ENCODE assay signal across 23 mouse cellular contexts in genomic region chr15:64618471-64618870, GRCm38 (mm10).
DNase-seq lines count a peak whose midpoint lies in the region; ATAC-seq and TF ChIP-seq lines count a peak whose summit lies in the region.
"Had no signal": no experiment of that assay in that cellular context is flagged by ENCODE, and none has a peak within 500 bp of the region (broad histone marks: within the 10 kb centered on the region; RNA-seq: fewer than 3 reads in every experiment).

No protein-coding gene starts in this region.

- no peaks in the 10 kb centered on the region for H3K27me3 ChIP-seq in heart, postnatal 0 days (ENCODE audit: control insufficient read depth, insufficient read depth, low read length)
- no peaks in the 10 kb centered on the region for H3K27me3 ChIP-seq in forebrain, embryonic 13.5 days
- H3K27me3 ChIP-seq: embryonic facial prominence, embryonic 13.5 days; forebrain, embryonic 12.5 days; heart, embryonic 15.5 days; hindbrain, embryonic 15.5 days; Patski had no signal

- H3K36me3 ChIP-seq in heart, postnatal 0 days (replicated peaks; ENCODE audit: control insufficient read depth, insufficient read depth, low read length) = no peaks in the 10 kb centered on the region
- no peaks in the 10 kb centered on the region for H3K36me3 ChIP-seq in forebrain, embryonic 13.5 days (ENCODE audit: poor library complexity, severe bottlenecking)
- H3K36me3 ChIP-seq: embryonic facial prominence, embryonic 13.5 days; forebrain, embryonic 12.5 days; G1E; heart, embryonic 15.5 days; hindbrain, embryonic 15.5 days had no signal

- H3K4me3 ChIP-seq in heart, postnatal 0 days (ENCODE audit: low read depth, low read length) = no peak overlapping the region
- no peak overlapping the region for H3K4me3 ChIP-seq in forebrain, embryonic 13.5 days
- H3K4me3 ChIP-seq: embryonic facial prominence, embryonic 13.5 days; forebrain, embryonic 12.5 days; heart, adult 2 months; heart, embryonic 15.5 days; hindbrain, embryonic 15.5 days had no signal

- H3K27ac ChIP-seq in heart, postnatal 0 days (ENCODE audit: low read depth) = no peak overlapping the region
- no peak overlapping the region for H3K27ac ChIP-seq in forebrain, embryonic 13.5 days
- H3K27ac ChIP-seq: embryonic facial prominence, embryonic 13.5 days; forebrain, embryonic 12.5 days; heart, adult 2 months; heart, embryonic 15.5 days; hindbrain, embryonic 15.5 days had no signal

- peak; percentile 15 for DNase-seq in heart, postnatal 0 days (ENCODE audit: low spot score)
- no peak for DNase-seq in heart, postnatal 4 days
- DNase-seq in 3T3-L1 (ENCODE audit: low read depth, low spot score) (peak; percentile 86), adipocyte (ENCODE audit: low spot score) (peak; percentile 39)
- DNase-seq in cerebellum, postnatal 10 days = no peak
- DNase-seq: adrenal gland, adult 8-10 months; cerebellum, adult 11 months; cerebellum, adult 8-10 months; cerebellum, postnatal 25 days; forebrain, postnatal 0 days; gastrocnemius, postnatal 14 days; heart, adult 2 months had no signal

- no peak for ATAC-seq in heart, postnatal 0 days (ENCODE audit: insufficient read depth, low read depth)
- ATAC-seq in forebrain, embryonic 13.5 days = no peak
- ATAC-seq in monocyte, adult 5-6 weeks (replicated peaks; ENCODE audit: insufficient number of reproducible peaks, low FRiP score, low TSS enrichment, poor library complexity, severe bottlenecking) = no peak
- ATAC-seq: CD4-positive, CD25-positive, alpha-beta regulatory T cell, adult 4 months; forebrain, postnatal 0 days; intestine, embryonic 16.5 days; Patski had no signal

- no peak overlapping the region for H3K4me2 ChIP-seq in heart, postnatal 0 days (ENCODE audit: low read depth, low read length)
- no peak overlapping the region for H3K4me2 ChIP-seq in forebrain, embryonic 13.5 days
- H3K4me2 ChIP-seq: embryonic facial prominence, embryonic 13.5 days; forebrain, embryonic 12.5 days; heart, embryonic 11.5 days; heart, embryonic 15.5 days; hindbrain, embryonic 15.5 days had no signal

- TF ChIP-seq CTCF in heart, postnatal 0 days (IDR thresholded peaks at IDR 0.05; ENCODE audit: low read depth) = no peak

- WGBS in heart, postnatal 0 days = 67% methylated on average over 3 of the region's 3 CpGs
- WGBS in forebrain, embryonic 13.5 days = 73% methylated on average over 3 of the region's 3 CpGs

- H3K4me1 ChIP-seq in heart, postnatal 0 days (ENCODE audit: control insufficient read depth, insufficient read depth) = no peaks in the 10 kb centered on the region
- no peaks in the 10 kb centered on the region for H3K4me1 ChIP-seq in forebrain, embryonic 13.5 days
- H3K4me1 ChIP-seq: forebrain, embryonic 12.5 days; hindbrain, embryonic 15.5 days had no signal

- no peak overlapping the region for H3K9ac ChIP-seq in heart, postnatal 0 days (replicated peaks; ENCODE audit: low read depth, low read length)
- H3K9ac ChIP-seq in forebrain, embryonic 13.5 days = no peak overlapping the region
- H3K9ac ChIP-seq: embryonic facial prominence, embryonic 13.5 days; forebrain, embryonic 12.5 days; forebrain, postnatal 0 days; heart, embryonic 15.5 days; hindbrain, embryonic 15.5 days had no signal

- TF ChIP-seq EP300 in heart, postnatal 0 days (IDR thresholded peaks at IDR 0.05; ENCODE audit: low read depth) = no peak

- no peaks in the 10 kb centered on the region for H3K9me3 ChIP-seq in heart, postnatal 0 days (replicated peaks; ENCODE audit: control insufficient read depth, low read length)
- no peaks in the 10 kb centered on the region for H3K9me3 ChIP-seq in forebrain, embryonic 13.5 days (replicated peaks)
- H3K9me3 ChIP-seq: embryonic facial prominence, embryonic 13.5 days; forebrain, embryonic 12.5 days; G1E; heart, embryonic 15.5 days; hindbrain, embryonic 15.5 days had no signal

Comparison
In these comparisons a context has a peak if more than half of its experiments do, and no peak if none do; other contexts are left out.
1. DNase-seq: peak in heart, postnatal 0 days (single experiment), 3T3-L1 (single experiment) and adipocyte (single experiment); none in heart, postnatal 4 days (single experiment) and cerebellum, postnatal 10 days (0 of 2).